Mouse (Mus musculus) testis, adult 2 months (tissue): ENCODE data around the gene AL607142.1. TPM values are rescaled to one million over a fixed set of nuclear protein-coding genes. Genes with fewer than 3 reads are reported as not detected.
A peak's percentile ranks its signal among the peaks of the same experiment; 100 is the strongest.

Experiments
- H3K27ac ChIP-seq: fragments of 200-500 bp; 2 replicates; pipeline ENCODE4 v1.5.1; 2012; ENCODE audit warnings: low read depth, low read length; ENCODE audit not compliant: control insufficient read depth, insufficient read depth
- H3K27me3 ChIP-seq: fragments of 200-500 bp; 2 replicates; pipeline ENCODE4 v1.6.1; 2012; ENCODE audit warnings: mild to moderate bottlenecking, low read length, moderate library complexity; ENCODE audit not compliant: control insufficient read depth, insufficient read depth
- H3K36me3 ChIP-seq: fragments of 200-500 bp; 2 replicates; pipeline ENCODE4 v1.6.1; 2012; ENCODE audit warnings: mild to moderate bottlenecking, low read length; ENCODE audit not compliant: control insufficient read depth, insufficient read depth
- H3K4me1 ChIP-seq: fragments of 200-500 bp; 2 replicates; pipeline ENCODE4 v1.6.1; 2012; ENCODE audit warnings: low read length; ENCODE audit not compliant: control insufficient read depth, insufficient read depth
- H3K4me3 ChIP-seq: fragments of 200-500 bp; 2 replicates; pipeline ENCODE4 v1.5.1; 2012; ENCODE audit warnings: low read depth, mild to moderate bottlenecking, low read length, moderate library complexity, mixed read lengths; ENCODE audit not compliant: control insufficient read depth
- CTCF ChIP-seq: fragments of 200-500 bp; IDR thresholded peaks from 2 replicates; pipeline ENCODE4 v1.5.1; 2012; ENCODE audit warnings: low read depth, mild to moderate bottlenecking, inconsistent platforms, low read length, moderate library complexity; ENCODE audit not compliant: control insufficient read depth, insufficient read depth, insufficient replicate concordance
- POLR2A ChIP-seq: fragments of 200-500 bp; IDR thresholded peaks from 2 replicates; pipeline ENCODE4 v1.6.1; 2012; ENCODE audit warnings: low read depth, mild to moderate bottlenecking, inconsistent platforms, low read length, moderate library complexity; ENCODE audit not compliant: control insufficient read depth
- polyA plus RNA-seq: library from polyadenylated mRNA; depleted of rRNA; stranded (reverse); fragments of >200 nt; gene quantifications from 2 replicates; pipeline ENCODE4 v1.2.3, GENCODE M21; 2012

The AL607142.1 gene
- polyA plus RNA-seq, 1 experiment = not detected

DNA sequence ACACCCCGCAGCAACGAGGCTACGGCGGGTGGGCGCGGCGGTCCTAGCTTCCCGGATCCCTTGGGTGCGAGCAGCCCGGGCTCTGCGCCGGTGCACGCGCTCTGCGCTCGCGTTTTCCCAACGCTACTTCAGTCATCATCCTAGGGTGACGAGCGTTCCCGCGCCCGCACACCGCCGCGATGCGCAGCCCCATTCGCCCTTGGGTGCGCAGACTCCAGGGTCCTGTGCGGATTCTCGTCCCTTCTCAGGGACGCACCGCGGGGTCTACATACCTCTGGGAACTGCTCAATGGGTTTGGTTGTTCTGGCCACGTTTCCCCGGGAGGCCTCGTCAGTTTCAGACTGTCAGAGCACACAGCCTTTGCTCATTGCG lies 31.8 kb upstream of the AL607142.1 start:
- H3K36me3 ChIP-seq = no peaks in the 10 kb centered on the region
- no peak overlapping the region for H3K27ac ChIP-seq
- peaks cover 8% of the 10 kb centered on the region for H3K4me1 ChIP-seq
- H3K27me3 ChIP-seq = no peaks in the 10 kb centered on the region
- peak overlapping the region; percentile 87 for H3K4me3 ChIP-seq
- no peak for TF ChIP-seq CTCF
- no peak for TF ChIP-seq POLR2A

- Histone ChIP-seq H3K4me3 (no peak overlapping the region), H3K36me3 (no peaks in the 10 kb centered on the region), H3K27me3 (no peaks in the 10 kb centered on the region), H3K27ac (no peak overlapping the region), H3K4me1 (peaks cover 8% of the 10 kb centered on the region)
- no peak for TF ChIP-seq CTCF
- no peak for TF ChIP-seq POLR2A
These were observed 28.5 kb upstream of the AL607142.1 start for GRCm38 (mm10) chr4:120036294-120036693.

DNA sequence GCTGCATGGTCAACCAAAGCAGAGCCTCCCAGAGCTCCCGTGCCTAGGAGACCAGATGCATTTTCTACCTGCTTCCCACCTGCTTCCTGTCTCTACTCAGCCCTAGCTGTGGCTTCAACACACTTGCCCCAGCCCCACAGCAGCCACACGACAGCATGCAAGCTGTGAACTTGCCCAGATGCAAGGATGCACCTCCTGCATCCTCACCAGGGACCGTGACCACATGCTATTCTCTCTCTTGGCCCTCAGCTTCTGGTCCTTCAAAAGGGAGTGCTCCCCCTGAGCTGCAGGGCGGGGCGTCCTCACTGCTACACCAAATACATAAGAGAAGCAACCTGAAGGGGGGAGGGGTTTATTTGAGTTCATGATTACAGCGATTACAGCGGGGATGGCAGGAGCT lies 27.8 kb upstream of the AL607142.1 start:
- TF ChIP-seq CTCF (no peak), POLR2A (no peak)
- H3K4me1 ChIP-seq = peaks cover 8% of the 10 kb centered on the region
- no peaks in the 10 kb centered on the region for H3K27me3 ChIP-seq

DNA sequence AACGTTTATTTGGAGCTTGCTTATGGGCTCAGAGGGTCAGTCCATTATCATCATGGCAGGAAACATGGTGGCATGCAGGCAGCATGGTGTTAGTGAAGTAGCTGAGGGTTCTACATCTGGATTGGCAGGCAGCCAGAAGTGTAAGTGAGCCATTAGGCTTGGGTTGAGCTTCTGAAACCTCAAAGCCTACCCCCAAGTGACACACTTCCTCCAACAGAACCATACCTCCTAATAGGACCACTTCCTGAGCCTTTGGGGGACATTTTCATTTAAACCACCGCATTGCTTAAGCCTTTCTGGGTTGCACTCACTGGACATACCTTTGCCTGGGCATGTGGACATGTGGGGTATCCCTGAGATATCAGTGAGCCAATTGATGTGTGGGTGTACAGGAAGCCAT lies 23.3 kb upstream of the AL607142.1 start:
- H3K4me3 ChIP-seq = no peak overlapping the region
- no peak overlapping the region for H3K27ac ChIP-seq
- H3K36me3 ChIP-seq = no peaks in the 10 kb centered on the region
- H3K4me1 ChIP-seq = no peaks in the 10 kb centered on the region
- no peak for TF ChIP-seq POLR2A
- no peak for TF ChIP-seq CTCF
- no peaks in the 10 kb centered on the region for H3K27me3 ChIP-seq

More for the DNA sequence above, 27.8 kb upstream of the AL607142.1 start:
- Histone ChIP-seq H3K27ac (no peak overlapping the region), H3K4me3 (no peak overlapping the region), H3K36me3 (no peaks in the 10 kb centered on the region)

DNA sequence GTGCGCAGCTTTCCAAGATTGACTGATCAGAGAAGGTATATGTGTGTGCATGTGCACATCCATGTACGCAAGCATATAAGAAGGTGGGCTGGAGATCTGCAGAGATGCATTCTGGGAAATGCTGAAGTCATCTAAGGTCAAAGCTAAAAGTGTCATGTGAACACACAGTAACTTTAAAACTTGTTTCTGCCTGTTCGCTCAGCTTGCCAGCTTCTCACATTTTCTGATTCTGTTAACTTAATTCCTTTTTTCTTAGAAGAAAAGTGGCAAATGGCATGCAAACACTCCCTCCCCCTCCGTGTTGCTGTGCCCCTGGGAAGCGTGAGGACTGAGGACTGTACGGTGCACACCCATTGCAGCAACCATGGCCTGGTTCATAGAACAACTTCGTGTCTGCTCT lies 22.3 kb upstream of the AL607142.1 start:
- Histone ChIP-seq H3K36me3 (no peaks in the 10 kb centered on the region), H3K4me1 (no peaks in the 10 kb centered on the region), H3K4me3 (no peak overlapping the region), H3K27me3 (no peaks in the 10 kb centered on the region), H3K27ac (no peak overlapping the region)
- no peak for TF ChIP-seq POLR2A
- TF ChIP-seq CTCF = no peak

- no peak for TF ChIP-seq CTCF
- no peak for TF ChIP-seq POLR2A
- Histone ChIP-seq H3K36me3 (no peaks in the 10 kb centered on the region), H3K27ac (no peak overlapping the region), H3K4me3 (no peak overlapping the region), H3K4me1 (no peaks in the 10 kb centered on the region), H3K27me3 (no peaks in the 10 kb centered on the region)
These were observed 20.2 kb upstream of the AL607142.1 start for GRCm38 (mm10) chr4:120044612-120045011.

- TF ChIP-seq CTCF (no peak), POLR2A (no peak)
- no peak overlapping the region for H3K4me3 ChIP-seq
- H3K27ac ChIP-seq = no peak overlapping the region
- H3K36me3 ChIP-seq = no peaks in the 10 kb centered on the region
- no peaks in the 10 kb centered on the region for H3K27me3 ChIP-seq
- H3K4me1 ChIP-seq = no peaks in the 10 kb centered on the region
These were observed 19.7 kb upstream of the AL607142.1 start for GRCm38 (mm10) chr4:120045131-120045537.

- H3K36me3 ChIP-seq = no peaks in the 10 kb centered on the region
- no peak for TF ChIP-seq POLR2A
- TF ChIP-seq CTCF = no peak
- no peak overlapping the region for H3K4me3 ChIP-seq
- H3K27me3 ChIP-seq = no peaks in the 10 kb centered on the region
- H3K4me1 ChIP-seq = no peaks in the 10 kb centered on the region
- no peak overlapping the region for H3K27ac ChIP-seq
These were observed 18.9 kb upstream of the AL607142.1 start for GRCm38 (mm10) chr4:120045871-120046270.
